Mouse (Mus musculus) adrenal gland, adult 2 months (tissue): ENCODE measurements around the gene E2f4. TPM values are rescaled to one million over a fixed set of nuclear protein-coding genes. Genes with fewer than 3 reads are reported as not detected.
A peak's percentile ranks its signal among the peaks of the same experiment; 100 is the strongest.
"Not testable (repeated sequence)": the region's sequence is repeated elsewhere in the genome, so short reads cannot be mapped to it uniquely, and the experiment has no call there.

Source experiments
- DNase-seq: peaks from one replicate; pipeline ENCODE4 v3.0.0; 2021
- polyA plus RNA-seq: library from polyadenylated mRNA; depleted of rRNA; stranded (reverse); fragments of >200 nt; gene quantifications from 2 replicates; pipeline ENCODE4 v1.2.3, GENCODE M21; 2012
- total RNA-seq, 2 experiments: library from RNA; stranded (reverse); gene quantifications; 2 replicates each; pipeline ENCODE4 v1.2.3; 2021

The E2f4 gene
- total and polyA plus RNA-seq, 3 experiments: 35.9 to 108 (median 47.0) TPM

- DNase-seq: peak; percentile 34
Observed at GRCm38 (mm10) chr8:105269075-105269458, 28.4 kb upstream of the E2f4 start.

DNA sequence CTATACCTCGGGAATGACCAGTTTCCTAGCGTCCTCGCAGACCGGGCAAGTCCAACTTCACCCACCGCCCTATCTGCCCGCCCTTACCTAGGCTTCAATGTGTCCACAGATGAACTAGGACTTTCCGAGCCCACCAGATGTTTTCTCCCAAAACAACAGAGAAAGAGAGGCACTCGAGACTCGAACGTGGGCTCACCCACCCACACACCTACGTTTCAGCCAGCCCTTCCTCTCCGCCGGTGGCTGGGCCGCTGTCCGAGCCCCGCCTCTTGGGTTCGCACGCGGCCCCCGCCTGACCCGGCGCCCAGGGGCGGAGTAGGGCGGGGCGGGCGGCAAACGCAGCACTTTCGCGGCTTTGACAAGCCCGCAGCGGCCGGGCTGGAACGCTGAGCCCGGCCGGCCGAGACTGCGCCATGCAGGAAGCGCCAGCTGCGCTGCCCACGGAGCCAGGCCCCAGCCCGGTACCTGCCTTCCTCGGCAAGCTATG lies 28.0 kb upstream of the E2f4 start, which contains the start of gene Hsf4:
Gene Hsf4, plus strand, starts transcription at position 341 of the 487 bp plus-strand sequence.
- DNase-seq: peak; percentile 87

GRCm38 (mm10) chr8:105270101-105270915 lies 27.2 kb upstream of the E2f4 start:
- DNase-seq: no peak

DNA sequence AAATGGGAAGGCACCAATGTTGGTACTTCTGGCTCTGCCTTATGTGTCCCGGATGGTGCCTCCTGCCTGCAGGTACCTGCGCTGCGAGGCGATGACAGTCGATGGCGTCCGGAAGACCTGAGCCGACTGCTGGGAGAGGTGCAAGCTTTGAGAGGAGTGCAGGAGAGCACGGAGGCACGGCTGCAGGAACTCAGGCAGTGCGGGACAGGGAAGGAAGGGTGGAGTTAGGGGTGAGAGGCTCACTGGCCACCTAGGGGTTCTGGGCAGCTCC lies 26.6 kb upstream of the E2f4 start:
- DNase-seq: no peak

DNA sequence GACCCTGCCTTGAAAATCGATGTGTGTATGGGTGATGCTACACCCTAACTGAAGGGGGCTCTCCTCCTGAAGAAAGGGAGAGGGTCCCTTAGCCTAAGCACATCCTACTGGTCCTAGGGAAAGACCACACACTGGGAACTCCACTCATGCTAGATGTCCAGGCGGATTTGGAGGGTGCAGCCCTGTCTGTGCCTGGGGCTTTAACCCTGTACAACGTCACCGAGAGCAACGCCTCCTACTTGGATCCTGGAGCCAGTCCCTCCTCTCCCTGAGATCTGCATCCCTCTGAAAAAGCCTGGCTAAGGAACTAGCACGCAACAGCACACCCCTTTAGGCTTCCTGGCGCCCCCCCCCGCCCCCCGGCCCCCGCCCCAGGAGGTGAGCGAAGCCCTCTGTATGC lies 22.1 kb upstream of the E2f4 start:
- no peak for DNase-seq

GRCm38 (mm10) chr8:105275840-105276239 lies 21.6 kb upstream of the E2f4 start, which contains the start of gene Nol3:
TSS of gene Nol3 (plus strand) at chr8:105276140.
- DNase-seq: no peak

DNA sequence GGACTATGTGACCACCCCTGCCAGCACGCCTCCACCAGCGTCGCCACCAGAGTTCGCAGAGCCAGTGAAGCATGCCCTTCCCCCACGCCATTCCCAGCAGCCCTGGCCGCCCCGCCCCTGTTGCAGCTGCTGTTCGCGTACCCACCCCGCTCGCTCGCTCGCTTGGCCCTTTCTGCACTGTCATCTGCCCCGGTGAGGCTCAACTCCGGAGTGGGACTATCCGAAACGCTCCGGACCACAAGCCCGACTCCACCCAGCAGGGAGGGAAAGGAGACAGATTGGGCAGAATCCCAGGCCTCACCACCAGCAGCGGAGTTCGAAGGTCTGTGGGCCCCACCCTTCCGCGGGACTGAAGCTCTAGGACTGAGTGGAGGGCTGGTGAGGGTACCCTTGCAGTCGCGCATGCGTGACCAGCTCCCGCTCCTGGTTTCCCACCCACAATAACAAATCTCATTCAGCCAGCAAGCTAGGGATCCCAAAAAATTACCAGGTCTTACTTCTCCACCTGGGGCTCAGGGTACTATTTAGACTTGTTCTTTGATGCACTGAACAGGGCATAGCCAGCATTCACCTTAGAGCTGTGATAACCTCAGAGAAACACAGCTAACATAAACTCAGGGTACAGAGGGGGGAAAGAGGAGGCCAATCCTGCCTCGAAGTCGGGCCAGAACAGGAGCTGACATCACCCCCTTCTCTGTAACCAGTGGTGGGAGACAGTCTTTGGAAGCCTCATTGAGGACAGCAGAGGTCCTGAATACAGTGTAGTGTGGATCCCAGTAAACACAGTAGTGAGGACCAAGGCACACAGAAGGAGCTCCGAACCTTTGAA lies 21.0 kb upstream of the E2f4 start:
- peak; percentile 69 for DNase-seq

- peak; percentile 95 for DNase-seq
Observed at GRCm38 (mm10) chr8:105278911-105279334, 18.5 kb upstream of the E2f4 start.

- DNase-seq: no peak
Observed at GRCm38 (mm10) chr8:105280567-105280966, 16.9 kb upstream of the E2f4 start.

DNA sequence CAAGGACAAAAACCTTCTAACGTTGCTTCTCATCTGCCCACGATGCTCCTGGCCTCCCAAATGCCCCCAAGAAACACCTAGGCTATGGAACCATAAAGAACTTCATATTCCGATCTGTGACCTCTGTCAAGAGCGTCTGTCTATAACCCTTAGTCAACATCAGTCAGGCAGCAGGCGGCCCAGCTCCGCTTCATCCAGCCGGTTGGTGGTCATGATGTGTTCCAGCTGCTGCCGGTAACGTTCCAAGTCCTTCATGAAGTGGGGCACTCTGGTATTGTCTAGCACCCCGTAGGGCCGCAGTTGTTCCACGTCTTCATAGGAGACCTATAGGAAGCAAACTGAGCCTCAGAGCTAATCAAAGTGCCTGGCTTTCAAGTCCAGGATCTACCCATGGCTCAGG lies 15.6 kb upstream of the E2f4 start:
- no peak for DNase-seq

DNA sequence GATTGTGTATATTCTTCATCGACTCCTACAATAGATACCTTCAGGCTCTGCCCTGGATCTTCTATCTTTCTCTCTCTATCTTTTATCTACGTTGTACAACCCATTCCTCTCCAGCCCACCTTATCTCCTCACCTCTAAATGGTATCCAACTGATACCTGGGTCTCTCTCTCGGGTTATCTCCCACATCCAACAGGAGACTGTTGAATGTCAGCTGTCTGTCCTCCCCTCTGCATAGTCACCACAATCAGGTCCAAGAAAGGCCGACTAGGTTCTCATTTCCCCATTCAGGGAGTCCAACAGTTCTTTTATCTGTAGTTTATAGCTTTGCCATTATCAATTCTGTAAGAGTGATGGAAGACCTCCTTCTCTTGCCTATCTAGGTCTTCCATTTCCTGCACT lies 15.2 kb upstream of the E2f4 start:
- no peak for DNase-seq

DNA sequence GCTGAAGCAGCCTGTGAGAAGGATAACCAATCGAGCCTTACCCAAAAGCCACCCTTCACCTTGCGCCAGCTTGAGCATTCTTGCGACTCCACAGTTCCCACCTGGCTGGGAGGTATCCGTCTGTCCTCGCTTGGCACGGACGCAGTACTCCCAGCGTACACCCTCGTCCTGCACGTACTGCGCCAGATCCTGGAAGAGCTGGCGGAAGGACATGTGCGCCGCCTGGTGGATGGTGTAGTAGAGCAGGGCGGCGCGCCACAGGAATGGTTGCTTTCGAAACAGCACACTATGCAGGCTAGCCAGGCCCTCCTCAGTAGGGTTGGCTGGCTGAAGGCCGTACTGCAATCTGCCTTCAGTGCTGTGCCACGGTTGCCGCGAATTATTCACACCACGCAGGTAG lies 14.4 kb upstream of the E2f4 start:
- peak; percentile 74 for DNase-seq

GRCm38 (mm10) chr8:105285514-105285913 lies 11.9 kb upstream of the E2f4 start:
- DNase-seq: no peak

GRCm38 (mm10) chr8:105286907-105287306 lies 10.6 kb upstream of the E2f4 start:
- DNase-seq: no peak

DNA sequence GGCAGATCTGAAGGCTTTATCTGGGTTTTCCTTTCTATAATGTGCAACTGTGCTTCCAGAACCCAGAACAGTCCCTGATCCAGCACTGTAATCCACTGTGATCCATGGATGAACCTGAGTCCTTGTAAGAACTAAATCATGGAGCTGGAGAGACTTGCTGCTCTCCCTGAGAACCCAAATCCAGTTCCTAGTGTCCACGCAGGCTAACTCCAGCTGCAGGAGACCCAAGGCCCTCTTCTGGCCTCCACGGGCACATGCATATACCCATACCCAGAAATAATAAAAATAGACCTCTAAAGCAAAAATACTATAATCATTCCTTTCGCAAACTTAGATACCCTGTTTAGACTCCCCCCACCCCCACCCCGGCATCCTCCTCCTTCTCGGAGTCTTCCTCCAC lies 9.2 kb upstream of the E2f4 start:
- no peak for DNase-seq

DNA sequence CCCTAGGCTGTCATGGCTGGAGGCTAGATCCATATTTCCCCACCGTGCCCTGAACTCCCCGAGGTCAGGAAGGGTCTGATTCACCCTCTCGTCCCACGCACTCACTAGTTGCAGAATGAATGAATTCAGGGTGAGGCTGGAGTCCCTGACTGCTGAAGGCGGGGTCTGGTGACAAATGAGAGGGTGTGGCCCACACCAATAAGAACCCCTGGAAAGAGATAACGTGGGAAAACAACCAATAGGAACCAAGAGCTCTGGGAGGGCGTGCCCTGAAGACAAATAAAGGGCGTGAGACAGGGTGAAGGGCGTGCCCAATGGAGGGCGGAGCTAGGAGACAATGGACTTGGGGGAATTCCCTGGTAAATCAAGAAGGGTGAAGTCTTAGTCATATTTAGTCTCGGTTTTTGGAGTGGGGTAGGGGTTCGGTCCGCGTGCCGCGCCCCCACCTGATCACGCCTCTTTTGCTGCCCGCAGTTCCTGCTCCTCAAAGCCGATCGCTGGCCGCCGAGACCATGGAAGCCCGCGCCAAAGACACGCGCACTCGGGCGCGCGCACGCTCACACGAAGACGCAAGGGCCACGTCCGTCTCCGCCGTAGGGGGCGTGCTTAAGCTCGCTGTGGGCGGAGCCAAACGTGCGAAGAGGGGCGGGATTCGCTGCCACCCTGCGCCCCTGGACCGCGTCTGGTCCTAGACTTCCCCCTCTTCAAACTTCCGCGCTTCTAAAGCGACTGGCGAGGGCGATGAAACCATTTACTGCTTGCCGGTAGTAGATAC lies 8.3 kb upstream of the E2f4 start:
- peak; percentile 94 for DNase-seq

DNA sequence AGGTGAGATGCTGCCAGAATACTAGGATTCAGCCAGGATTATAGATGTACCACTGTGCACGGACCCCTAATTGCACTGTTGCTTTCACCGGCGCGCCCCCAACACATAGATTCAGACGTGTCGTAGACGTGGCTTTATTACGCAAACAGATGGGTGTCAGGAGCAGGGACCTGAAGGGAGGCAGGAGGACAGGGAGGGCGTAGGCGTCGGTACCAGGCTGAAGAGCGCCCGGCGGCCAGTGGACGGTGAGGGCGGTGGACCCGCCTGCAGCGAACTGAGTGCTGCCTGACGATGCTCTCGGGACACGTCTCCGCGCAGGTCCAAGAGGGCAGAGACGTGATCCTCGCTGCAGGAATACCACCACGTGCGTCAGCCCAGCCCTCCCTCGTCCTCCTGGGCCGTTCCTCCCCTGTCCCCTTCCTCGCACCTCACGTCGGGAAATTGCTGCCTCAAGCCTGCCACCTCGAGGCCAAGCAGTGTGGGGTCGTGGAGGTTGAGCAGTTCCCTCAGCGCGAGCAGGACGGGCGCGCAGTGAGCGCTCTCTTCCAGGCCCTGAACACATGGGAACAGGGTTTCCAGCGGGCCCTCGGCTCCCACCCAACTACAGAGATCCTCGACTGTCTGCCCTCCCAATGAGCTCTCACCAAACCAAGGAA lies 7.5 kb upstream of the E2f4 start, which contains the start of gene 4931428F04Rik:
Gene 4931428F04Rik, minus strand, starts transcription at position 60 of the 656 bp plus-strand sequence.
- peak; percentile 59 for DNase-seq

DNA sequence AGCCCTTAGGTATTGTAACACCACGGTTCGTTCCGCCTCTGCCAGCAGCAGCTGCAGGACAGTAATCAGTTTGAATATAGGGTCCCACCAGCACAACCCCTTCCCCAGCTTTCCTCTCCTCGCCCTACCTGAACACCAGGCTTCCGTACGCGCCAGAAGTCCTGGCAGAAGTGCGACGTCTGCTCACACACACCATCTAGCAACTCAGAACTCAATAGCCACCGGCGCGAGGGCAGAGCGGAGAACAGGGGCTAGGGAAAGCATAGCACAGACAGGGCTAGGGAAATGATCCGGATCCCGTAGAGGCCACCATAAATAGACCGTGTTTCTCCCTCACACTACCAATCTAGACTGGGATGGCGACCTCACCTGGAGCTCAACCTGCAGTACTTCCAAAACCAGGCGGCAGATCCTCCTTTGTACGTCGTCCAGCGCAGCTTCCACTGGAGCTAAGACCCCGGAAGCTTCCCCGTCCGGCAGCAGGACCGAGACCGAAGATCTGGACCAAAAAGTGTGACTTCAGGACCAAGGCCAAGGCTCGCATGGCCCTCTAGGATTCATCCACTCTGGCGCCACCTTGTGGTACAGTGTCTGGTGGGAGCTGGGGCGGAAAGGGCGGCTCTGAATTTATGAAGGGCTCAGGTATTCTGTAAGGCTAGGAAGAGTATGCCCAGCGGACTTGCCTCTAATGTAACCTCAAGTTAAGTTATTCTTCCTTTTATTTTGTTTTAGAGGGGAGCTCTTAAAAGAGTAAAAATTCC lies 6.7 kb upstream of the E2f4 start:
- peak; percentile 86 for DNase-seq

DNA sequence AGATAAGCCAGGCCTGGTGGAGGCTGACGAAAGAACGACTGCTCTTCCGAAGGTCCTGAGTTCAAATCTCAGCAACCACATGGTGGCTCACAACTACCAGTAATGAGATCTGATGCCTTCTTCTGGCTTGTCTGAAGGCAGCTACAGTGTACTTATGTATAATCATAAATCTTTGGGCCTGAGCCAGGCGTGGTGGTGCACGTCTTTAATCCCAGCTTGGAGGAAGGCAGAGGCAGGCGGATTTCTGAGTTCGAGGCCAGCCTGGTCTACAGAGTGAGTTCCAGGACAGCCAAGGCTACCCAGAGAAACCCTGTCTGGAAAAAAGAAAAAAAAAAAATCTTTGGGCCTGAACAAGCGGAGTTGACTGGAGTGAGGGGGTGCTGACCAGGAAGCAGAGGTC lies 6.1 kb upstream of the E2f4 start:
- not testable (repeated sequence) for DNase-seq

DNA sequence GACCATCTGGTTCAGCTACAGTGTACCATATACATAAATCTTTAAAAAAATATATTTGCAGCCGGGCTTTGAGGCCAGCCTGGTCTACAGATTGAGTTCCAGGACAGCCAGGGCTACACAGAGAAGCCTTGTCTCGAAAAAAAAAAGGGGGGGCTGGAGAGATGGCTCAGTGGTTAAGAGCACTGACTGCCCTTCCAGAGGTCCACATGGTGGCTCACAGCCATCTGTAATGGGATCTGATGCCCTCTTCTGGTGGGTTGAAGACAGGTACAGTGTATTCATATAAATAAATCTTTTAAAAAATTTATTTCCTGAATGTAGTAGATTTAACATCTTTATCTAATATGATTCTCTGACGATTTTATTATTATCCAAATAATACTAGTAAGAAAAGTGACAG lies 5.7 kb upstream of the E2f4 start:
- not testable (repeated sequence) for DNase-seq

GRCm38 (mm10) chr8:105292471-105292870 lies 5.0 kb upstream of the E2f4 start:
- DNase-seq: peak; percentile 35
